Mouse (Mus musculus) brown adipose tissue, adult 24 weeks (tissue): ENCODE measurements around the gene Rnf214. TPM values are rescaled to one million over a fixed set of nuclear protein-coding genes. Genes with fewer than 3 reads are reported as not detected.
"Not testable (repeated sequence)": the region's sequence is repeated elsewhere in the genome, so short reads cannot be mapped to it uniquely, and the experiment has no call there.

Experiments used
- H3K27ac ChIP-seq: fragments of 200-500 bp; replicated peaks from 2 replicates; pipeline ENCODE4 v1.5.1; 2012; ENCODE audit warnings: low read depth, mild to moderate bottlenecking, low read length
- H3K4me1 ChIP-seq: fragments of 200-500 bp; 2 replicates; pipeline ENCODE4 v1.6.1; 2012; ENCODE audit warnings: low read length, mixed read lengths; ENCODE audit not compliant: control insufficient read depth, insufficient read depth, insufficient read length
- H3K4me3 ChIP-seq: fragments of 200-500 bp; 2 replicates; pipeline ENCODE4 v1.5.1; 2012; ENCODE audit warnings: low read depth, mild to moderate bottlenecking, low read length, moderate library complexity; ENCODE audit not compliant: insufficient read depth
- polyA plus RNA-seq: library from polyadenylated mRNA; stranded (reverse); fragments of >200 nt; gene quantifications from 2 replicates; pipeline ENCODE4 v1.2.4, GENCODE M21; 2012; ENCODE audit not compliant: missing spikeins, insufficient read depth, insufficient read length

Rnf214 gene
- polyA plus RNA-seq, 1 experiment, result 23.0 TPM

GRCm38 (mm10) chr9:45849528-45850408 lies 56.9 kb downstream of the Rnf214 start:
- Histone ChIP-seq H3K27ac (peak overlapping the region; percentile 83), H3K4me1 (peaks cover 20% of the 10 kb centered on the region), H3K4me3 (no peak overlapping the region)

DNA sequence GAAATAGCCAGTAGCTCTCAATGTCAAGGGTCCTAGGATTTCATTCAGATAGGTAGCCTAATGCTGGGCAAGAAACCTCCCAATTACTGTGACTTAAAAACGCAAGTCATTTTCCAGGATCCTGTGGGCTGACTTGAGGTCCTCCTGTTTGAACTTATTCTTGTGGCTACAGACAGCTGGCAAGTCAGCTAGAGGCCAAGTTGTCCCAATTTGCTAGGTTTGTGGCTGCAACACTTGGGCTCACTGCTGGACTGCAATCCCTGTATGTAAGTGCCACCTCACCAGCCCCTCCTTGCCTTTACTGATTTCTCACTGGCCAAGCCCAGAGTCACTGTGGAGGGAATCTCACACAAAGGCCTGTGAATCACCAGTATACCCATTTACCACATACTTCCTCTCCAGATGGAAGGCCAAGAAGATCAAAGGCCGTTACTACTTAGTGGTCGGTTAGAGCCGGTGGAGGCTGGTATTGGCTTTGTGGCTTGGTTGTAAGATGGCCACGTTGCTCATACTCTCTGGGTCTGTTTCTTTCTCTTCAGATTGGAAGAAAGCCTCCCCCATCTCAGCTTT lies 59.7 kb downstream of the Rnf214 start:
- H3K4me1 ChIP-seq, result peaks cover 20% of the 10 kb centered on the region
- H3K27ac ChIP-seq, result no peak overlapping the region
- H3K4me3 ChIP-seq, result no peak overlapping the region

DNA sequence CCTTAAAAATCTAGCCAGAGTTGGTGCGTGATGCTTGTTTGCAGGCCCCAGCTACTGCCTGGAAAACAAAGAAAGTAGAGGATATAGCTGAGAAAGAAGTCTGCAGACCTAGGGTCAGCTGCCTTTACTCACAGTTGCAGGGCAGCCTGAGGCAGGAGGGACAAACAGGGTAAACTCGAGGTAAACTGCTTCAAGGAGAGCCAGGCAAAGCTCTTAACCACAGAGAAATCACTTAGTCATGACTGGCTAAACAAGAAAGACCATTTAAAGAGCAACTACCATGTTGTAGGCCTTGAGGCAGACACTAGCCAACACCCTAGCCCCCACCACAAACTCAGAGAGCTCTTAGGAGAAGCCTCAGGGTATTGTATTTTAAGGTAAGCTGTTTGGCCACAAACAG lies 60.5 kb downstream of the Rnf214 start:
- peaks cover 20% of the 10 kb centered on the region for H3K4me1 ChIP-seq
- not testable (repeated sequence) for H3K27ac ChIP-seq, H3K4me3 ChIP-seq

DNA sequence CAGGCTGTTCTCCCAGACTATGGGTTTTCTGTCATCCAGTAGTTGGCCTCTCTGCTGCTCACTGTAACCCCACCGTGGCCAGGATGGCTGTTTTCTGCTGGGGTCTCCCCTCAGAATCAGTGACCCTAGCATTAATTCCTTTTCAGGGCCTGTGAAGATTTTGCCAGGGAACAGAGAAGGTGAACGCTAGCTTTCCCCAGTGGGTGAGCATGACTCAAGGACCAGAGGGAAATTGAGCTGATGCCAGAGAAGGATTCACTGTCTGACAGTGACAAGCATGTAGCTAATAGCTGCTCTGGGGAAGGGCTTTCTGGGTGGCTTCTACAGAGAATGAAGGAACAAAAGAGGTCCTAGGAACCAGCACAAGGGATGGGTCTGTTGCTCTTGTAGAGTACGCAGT lies 61.2 kb downstream of the Rnf214 start:
- Histone ChIP-seq H3K27ac (no peak overlapping the region), H3K4me3 (no peak overlapping the region), H3K4me1 (peaks cover 20% of the 10 kb centered on the region)

DNA sequence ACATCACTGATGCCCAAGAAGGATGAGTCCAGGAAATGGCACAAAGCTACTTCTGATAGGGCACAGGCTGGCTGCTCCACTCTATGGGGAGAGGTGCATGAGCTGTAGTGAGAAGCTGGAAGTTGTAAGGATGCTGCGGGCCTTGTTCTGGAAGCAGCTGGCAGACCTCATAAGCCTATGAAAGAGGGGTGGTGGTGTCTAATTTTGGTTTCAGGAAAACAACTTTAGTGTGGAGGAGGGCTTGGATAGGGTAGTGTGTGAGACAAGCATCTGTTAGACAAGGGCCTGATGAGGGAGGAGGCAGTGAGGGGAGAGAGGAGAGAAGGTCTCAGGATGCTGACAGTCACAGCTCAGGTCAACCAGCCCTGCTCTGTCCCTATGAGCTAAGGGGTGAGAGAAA lies 62.9 kb downstream of the Rnf214 start:
- H3K4me3 ChIP-seq, result no peak overlapping the region
- H3K27ac ChIP-seq, result no peak overlapping the region
- peaks cover 21% of the 10 kb centered on the region for H3K4me1 ChIP-seq

- H3K27ac ChIP-seq, result no peak overlapping the region
- no peak overlapping the region for H3K4me3 ChIP-seq
These were observed 63.7 kb downstream of the Rnf214 start for GRCm38 (mm10) chr9:45843007-45843406.

GRCm38 (mm10) chr9:45841458-45841857 lies 65.3 kb downstream of the Rnf214 start:
- Histone ChIP-seq H3K4me3 (no peak overlapping the region), H3K27ac (no peak overlapping the region), H3K4me1 (peaks cover 16% of the 10 kb centered on the region)

More at GRCm38 (mm10) chr9:45843007-45843406, 63.7 kb downstream of the Rnf214 start:
- peaks cover 16% of the 10 kb centered on the region for H3K4me1 ChIP-seq

- Histone ChIP-seq H3K4me3 (peak overlapping the region; percentile 83), H3K4me1 (peaks cover 16% of the 10 kb centered on the region), H3K27ac (no peak overlapping the region)
These were observed 66.4 kb downstream of the Rnf214 start for GRCm38 (mm10) chr9:45840331-45840730.

DNA sequence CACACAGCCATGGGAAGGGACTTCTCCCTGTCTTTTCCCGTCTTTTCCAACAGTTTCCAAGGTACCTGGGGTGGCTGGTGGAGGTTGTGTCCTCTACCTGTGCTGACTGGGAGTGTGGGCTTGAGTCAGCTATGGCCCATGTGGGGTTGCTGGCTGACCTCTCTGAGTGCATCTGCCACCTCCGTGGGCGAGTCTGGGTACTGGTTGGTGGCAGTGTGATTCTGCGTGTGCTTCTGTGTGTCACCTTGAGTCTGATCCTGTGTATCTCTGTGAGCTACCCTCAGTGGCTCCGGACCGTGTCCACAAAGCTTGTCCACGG lies 66.8 kb downstream of the Rnf214 start:
- Histone ChIP-seq H3K4me1 (peaks cover 16% of the 10 kb centered on the region), H3K4me3 (peak overlapping the region; percentile 83), H3K27ac (no peak overlapping the region)

- H3K4me3 ChIP-seq, result peak overlapping the region; percentile 83
- H3K27ac ChIP-seq, result no peak overlapping the region
- peaks cover 16% of the 10 kb centered on the region for H3K4me1 ChIP-seq
These were observed 67.4 kb downstream of the Rnf214 start for GRCm38 (mm10) chr9:45839139-45839981.

- peak within 1 kb of the TSS; percentile 83 for H3K4me3 ChIP-seq
- H3K4me1 ChIP-seq, result peaks cover 16% of the 10 kb centered on the region
- no peak within 1 kb of the TSS for H3K27ac ChIP-seq
These were observed 68.1 kb downstream of the Rnf214 start, which contains the start of gene Bace1 for GRCm38 (mm10) chr9:45838434-45839138. Gene Bace1 (plus strand): TSS chr9:45838580.

DNA sequence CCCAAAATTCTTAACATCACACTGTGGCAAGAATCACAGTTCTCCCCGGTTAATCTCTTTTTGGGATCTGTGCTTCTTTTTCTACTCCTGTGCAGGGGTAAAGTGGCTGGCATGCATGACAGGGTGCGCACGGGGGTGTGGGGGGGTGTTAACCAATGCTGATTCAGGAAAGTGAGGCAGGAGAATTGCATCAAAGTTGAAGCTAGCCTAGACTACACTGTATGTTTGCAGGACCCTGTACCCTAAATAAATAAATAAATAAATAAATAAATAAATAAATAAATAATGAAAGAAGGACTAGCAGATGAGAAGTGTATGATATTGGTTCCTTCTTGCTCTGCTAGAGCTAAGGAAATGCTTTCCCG lies 68.7 kb downstream of the Rnf214 start:
- Histone ChIP-seq H3K4me3 (peak overlapping the region; percentile 83), H3K4me1 (peaks cover 16% of the 10 kb centered on the region), H3K27ac (no peak overlapping the region)

DNA sequence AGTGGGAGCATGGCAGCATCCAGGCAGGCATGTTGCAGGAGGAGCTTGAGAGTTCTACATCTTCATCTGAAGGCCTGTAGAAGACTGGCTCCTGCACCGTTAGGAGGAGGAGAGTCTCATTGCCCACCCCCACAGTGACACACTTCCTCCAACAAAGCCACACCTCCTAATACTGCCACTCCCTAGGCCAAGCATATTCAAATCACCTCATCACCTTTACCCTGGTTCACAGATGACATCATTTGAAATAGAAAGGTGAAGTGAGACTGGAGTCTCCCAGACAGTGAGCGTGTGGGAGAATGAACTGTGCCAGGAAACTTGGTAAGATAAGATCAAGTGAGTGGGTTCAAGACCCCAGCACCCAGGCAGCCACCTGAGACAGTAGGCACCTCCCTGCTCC lies 73.2 kb downstream of the Rnf214 start:
- H3K27ac ChIP-seq, result no peak overlapping the region
- H3K4me3 ChIP-seq, result no peak overlapping the region
- no peaks in the 10 kb centered on the region for H3K4me1 ChIP-seq

GRCm38 (mm10) chr9:45832898-45833297 lies 73.8 kb downstream of the Rnf214 start:
- no peak overlapping the region for H3K27ac ChIP-seq
- no peaks in the 10 kb centered on the region for H3K4me1 ChIP-seq
- no peak overlapping the region for H3K4me3 ChIP-seq

DNA sequence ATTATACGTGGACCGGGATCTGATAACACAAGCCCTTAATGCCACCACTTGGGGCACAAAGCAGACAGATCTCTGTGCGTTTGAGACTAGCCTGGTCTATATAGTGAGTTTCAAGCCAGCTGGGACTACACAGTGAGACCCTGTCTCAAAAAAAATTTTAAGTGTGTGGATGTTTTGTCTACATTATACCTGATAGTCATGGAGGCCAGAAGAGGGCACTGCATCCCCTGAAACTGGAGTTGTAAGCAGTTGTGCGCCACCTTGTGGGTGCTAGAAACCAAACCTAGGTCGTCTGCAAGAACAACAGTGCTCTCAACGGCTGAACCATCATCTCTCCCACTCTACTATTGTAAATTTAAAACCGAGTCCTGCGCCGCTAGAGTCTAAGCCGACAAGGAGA lies 77.6 kb downstream of the Rnf214 start:
- Histone ChIP-seq H3K27ac (no peak overlapping the region), H3K4me3 (peak overlapping the region; percentile 18; the same call in 1 of the 2 replicates), H3K4me1 (no peaks in the 10 kb centered on the region)
